Mouse (Mus musculus) megakaryocyte, embryonic 14.5 days (primary cell): ENCODE measurements at regions not wholly inside any gene's neighbourhood (a gene's known extent, or its start where the extent isn't known, plus 50 kb on each side); places are given as distances from the start of the nearest gene placed in this dataset.
"Not testable (repeated sequence)": the region's sequence is repeated elsewhere in the genome, so short reads cannot be mapped to it uniquely, and the experiment has no call there.

Source experiments
- H3K27me3 ChIP-seq: replicated peaks from 2 replicates; pipeline ENCODE3; 2012; ENCODE audit warnings: inconsistent platforms
- H3K36me3 ChIP-seq: replicated peaks from 2 replicates; pipeline ENCODE3; 2012; ENCODE audit warnings: low read length, inconsistent platforms, mixed read lengths
- H3K4me1 ChIP-seq: 2 replicates; pipeline ENCODE4 v1.6.1; 2012; ENCODE audit warnings: inconsistent platforms
- H3K4me3 ChIP-seq: replicated peaks from 2 replicates; pipeline ENCODE3; 2012; ENCODE audit warnings: moderate library complexity, mild to moderate bottlenecking, inconsistent platforms
- H3K9me3 ChIP-seq: 2 replicates; pipeline ENCODE4 v1.6.1; 2012; ENCODE audit warnings: inconsistent platforms
- FLI1 ChIP-seq: IDR thresholded peaks from 2 replicates; pipeline ENCODE4 v1.6.1; 2012; ENCODE audit warnings: low read length, inconsistent platforms, mixed read lengths
- GATA1 ChIP-seq: IDR thresholded peaks from 3 replicates; pipeline ENCODE4 v1.6.1; 2012; ENCODE audit warnings: mixed read lengths, low read length, inconsistent platforms, borderline replicate concordance

- peaks cover 18% of the 10 kb centered on the region for H3K9me3 ChIP-seq
- H3K4me1 ChIP-seq, result no peaks in the 10 kb centered on the region
- TF ChIP-seq FLI1 (no peak), GATA1 (no peak)
- no peaks in the 10 kb centered on the region for H3K27me3 ChIP-seq
- H3K36me3 ChIP-seq, result no peaks in the 10 kb centered on the region
- no peak overlapping the region for H3K4me3 ChIP-seq
These were observed 586.1 kb upstream of the Sox11 start for GRCm38 (mm10) chr12:27928366-27928963.

- no peak for TF ChIP-seq GATA1
- TF ChIP-seq FLI1, result no peak
- Histone ChIP-seq H3K36me3 (no peaks in the 10 kb centered on the region), H3K4me1 (no peaks in the 10 kb centered on the region), H3K9me3 (peaks cover 9% of the 10 kb centered on the region), H3K4me3 (no peak overlapping the region), H3K27me3 (no peaks in the 10 kb centered on the region)
These were observed 584.4 kb upstream of the Sox11 start for GRCm38 (mm10) chr12:27926730-27927129.

- TF ChIP-seq FLI1 (no peak), GATA1 (no peak)
- H3K4me3 ChIP-seq, result no peak overlapping the region
- no peaks in the 10 kb centered on the region for H3K4me1 ChIP-seq
- no peaks in the 10 kb centered on the region for H3K27me3 ChIP-seq
- H3K36me3 ChIP-seq, result no peaks in the 10 kb centered on the region
- H3K9me3 ChIP-seq, result no peaks in the 10 kb centered on the region
These were observed 578.2 kb upstream of the Sox11 start for GRCm38 (mm10) chr12:27920607-27921006.

GRCm38 (mm10) chr12:27916401-27916920, 574.1 kb upstream of the Sox11 start:
- Histone ChIP-seq H3K27me3 (no peaks in the 10 kb centered on the region), H3K4me3 (no peak overlapping the region), H3K9me3 (no peaks in the 10 kb centered on the region), H3K36me3 (no peaks in the 10 kb centered on the region), H3K4me1 (no peaks in the 10 kb centered on the region)
- TF ChIP-seq FLI1, result no peak
- no peak for TF ChIP-seq GATA1

GRCm38 (mm10) chr12:27909417-27910100, 567.2 kb upstream of the Sox11 start:
- Histone ChIP-seq H3K36me3 (no peaks in the 10 kb centered on the region), H3K4me1 (no peaks in the 10 kb centered on the region), H3K9me3 (no peaks in the 10 kb centered on the region; the same call in 1 of the 2 replicates), H3K27me3 (no peaks in the 10 kb centered on the region), H3K4me3 (no peak overlapping the region)
- TF ChIP-seq FLI1 (no peak), GATA1 (no peak)

DNA sequence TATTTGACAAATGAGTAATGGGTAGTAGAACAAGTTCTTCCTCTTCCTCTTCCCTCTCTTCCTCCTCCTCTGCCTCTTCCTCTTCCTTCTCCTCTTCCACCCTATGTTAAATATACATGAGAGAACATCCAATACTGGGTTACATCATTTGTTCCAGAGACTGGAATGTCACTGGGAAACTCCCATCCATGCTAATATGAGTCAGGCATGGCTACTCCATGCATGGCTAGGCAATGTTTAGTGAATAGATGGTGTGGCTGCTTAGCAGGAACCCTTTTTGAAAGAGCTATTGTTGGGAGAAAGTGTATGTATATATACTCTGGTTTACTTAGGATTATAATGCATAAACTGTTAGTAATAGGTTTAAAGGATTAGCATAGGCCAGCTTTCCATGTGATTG, 554.3 kb upstream of the Sox11 start:
- not testable (repeated sequence) for H3K4me1 ChIP-seq, H3K9me3 ChIP-seq, H3K4me3 ChIP-seq, H3K27me3 ChIP-seq, H3K36me3 ChIP-seq

GRCm38 (mm10) chr12:27881720-27882119, 539.3 kb upstream of the Sox11 start:
- TF ChIP-seq FLI1 (no peak), GATA1 (no peak)
- Histone ChIP-seq H3K4me1 (no peaks in the 10 kb centered on the region), H3K9me3 (peaks cover 3% of the 10 kb centered on the region; the same call in 1 of the 2 replicates), H3K36me3 (no peaks in the 10 kb centered on the region), H3K27me3 (no peaks in the 10 kb centered on the region), H3K4me3 (no peak overlapping the region)

DNA sequence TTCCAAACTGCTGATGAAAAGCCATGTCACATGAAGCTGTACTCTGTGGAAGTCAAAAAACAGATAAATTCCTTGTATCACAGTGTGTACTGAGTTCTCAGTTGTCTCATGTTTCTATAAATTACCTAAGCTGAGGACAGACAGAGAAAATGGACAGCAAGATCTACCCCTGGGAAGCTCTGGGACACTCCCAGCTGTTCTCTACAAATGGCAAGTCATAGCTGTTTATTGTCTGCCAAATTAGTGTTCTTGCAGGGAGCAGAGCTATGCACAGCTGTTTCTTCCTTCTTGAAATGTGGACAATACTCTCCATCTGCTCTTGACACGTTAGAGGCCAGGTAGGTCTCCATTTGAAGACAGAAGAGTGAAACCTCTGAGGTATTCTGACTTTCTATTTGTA, 524.0 kb upstream of the Sox11 start:
- H3K4me1 ChIP-seq, result no peaks in the 10 kb centered on the region
- H3K36me3 ChIP-seq, result no peaks in the 10 kb centered on the region
- no peak overlapping the region for H3K4me3 ChIP-seq
- no peaks in the 10 kb centered on the region for H3K27me3 ChIP-seq
- TF ChIP-seq FLI1 (no peak), GATA1 (no peak)
- H3K9me3 ChIP-seq, result peaks cover 9% of the 10 kb centered on the region

DNA sequence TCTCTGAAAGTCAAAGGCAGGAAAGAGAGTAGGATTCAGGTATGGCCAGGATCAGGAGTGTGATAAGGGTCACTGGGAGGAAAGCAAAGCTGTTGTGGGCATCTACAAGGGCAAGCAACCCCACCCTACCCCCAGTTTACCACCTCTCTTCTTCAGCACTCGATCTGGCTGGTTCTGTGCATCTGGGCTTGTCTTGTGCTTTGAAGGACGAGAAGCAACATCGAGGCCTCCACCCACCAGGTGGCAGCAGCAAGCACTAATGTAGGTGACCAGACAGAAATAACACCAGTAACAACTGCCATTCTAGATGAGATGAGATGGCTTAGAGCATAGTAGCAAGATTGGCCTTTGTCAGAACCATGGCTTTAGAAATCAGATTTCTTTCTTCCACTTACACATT, 507.2 kb upstream of the Sox11 start:
- H3K27me3 ChIP-seq, result no peaks in the 10 kb centered on the region
- H3K9me3 ChIP-seq, result peaks cover 15% of the 10 kb centered on the region
- H3K4me1 ChIP-seq, result no peaks in the 10 kb centered on the region
- no peaks in the 10 kb centered on the region for H3K36me3 ChIP-seq
- TF ChIP-seq GATA1, result no peak
- no peak for TF ChIP-seq FLI1
- no peak overlapping the region for H3K4me3 ChIP-seq

DNA sequence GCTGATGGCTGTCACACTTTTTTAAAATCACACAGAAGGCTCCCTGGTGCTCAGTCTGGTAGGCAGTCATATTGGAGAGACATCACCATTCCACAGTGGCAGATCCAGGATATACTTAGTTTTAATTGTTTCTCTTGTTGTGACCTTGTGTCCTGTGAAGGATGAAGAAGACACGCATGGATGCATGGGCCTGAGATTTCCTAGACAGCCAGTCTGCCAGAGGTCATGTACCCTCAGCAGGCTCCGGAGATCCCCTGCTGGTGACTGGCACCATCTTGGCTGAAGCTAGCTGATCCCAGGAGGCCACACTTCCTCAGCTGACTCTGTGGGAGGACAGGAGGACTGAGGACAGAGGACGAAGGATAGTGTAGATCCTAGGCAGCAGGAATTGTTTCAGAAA, 506.7 kb upstream of the Sox11 start:
- no peaks in the 10 kb centered on the region for H3K36me3 ChIP-seq
- peaks cover 15% of the 10 kb centered on the region for H3K9me3 ChIP-seq
- H3K27me3 ChIP-seq, result no peaks in the 10 kb centered on the region
- TF ChIP-seq GATA1 (no peak), FLI1 (no peak)
- H3K4me1 ChIP-seq, result no peaks in the 10 kb centered on the region
- H3K4me3 ChIP-seq, result no peak overlapping the region

- peaks cover 15% of the 10 kb centered on the region for H3K9me3 ChIP-seq
These were observed 505.8 kb upstream of the Sox11 start for GRCm38 (mm10) chr12:27848141-27848540.

More at GRCm38 (mm10) chr12:27848141-27848540, 505.8 kb upstream of the Sox11 start:
- TF ChIP-seq FLI1, result no peak
- TF ChIP-seq GATA1, result no peak
- Histone ChIP-seq H3K27me3 (no peaks in the 10 kb centered on the region), H3K4me1 (no peaks in the 10 kb centered on the region), H3K4me3 (no peak overlapping the region), H3K36me3 (no peaks in the 10 kb centered on the region)
